Mouse (Mus musculus) erythroblast, embryonic 14.5 days (primary cell): ENCODE measurements around the gene Nhsl2. TPM values are rescaled to one million over a fixed set of nuclear protein-coding genes. Genes with fewer than 3 reads are reported as not detected.
A peak's percentile ranks its signal among the peaks of the same experiment; 100 is the strongest.
"Not testable (repeated sequence)": the region's sequence is repeated elsewhere in the genome, so short reads cannot be mapped to it uniquely, and the experiment has no call there.

Source experiments
- H3K27me3 ChIP-seq: 2 replicates; pipeline ENCODE4 v1.6.1; 2012; ENCODE audit warnings: inconsistent platforms; ENCODE audit not compliant: control insufficient read depth
- H3K36me3 ChIP-seq: 2 replicates; pipeline ENCODE4 v1.6.1; 2012; ENCODE audit warnings: mild to moderate bottlenecking, inconsistent platforms; ENCODE audit not compliant: control insufficient read depth
- H3K4me1 ChIP-seq: 2 replicates; pipeline ENCODE4 v1.6.1; 2012; ENCODE audit warnings: inconsistent platforms; ENCODE audit not compliant: control insufficient read depth
- H3K4me3 ChIP-seq: replicated peaks from 2 replicates; pipeline ENCODE3; 2012; ENCODE audit warnings: moderate library complexity, mild to moderate bottlenecking, inconsistent platforms
- H3K9me3 ChIP-seq: 2 replicates; pipeline ENCODE4 v1.6.1; 2012; ENCODE audit warnings: low read length, inconsistent platforms, mixed read lengths; ENCODE audit not compliant: control insufficient read depth
- GATA1 ChIP-seq: IDR thresholded peaks from 2 replicates; pipeline ENCODE4 v1.6.1; 2012; ENCODE audit warnings: low read length, inconsistent platforms, mixed read lengths
- TAL1 ChIP-seq: IDR thresholded peaks from 3 replicates; pipeline ENCODE4 v1.6.1; 2012; ENCODE audit warnings: low read length, inconsistent platforms, mixed read lengths
- polyA plus RNA-seq: library from polyadenylated mRNA; stranded (reverse); fragments of >175 nt; gene quantifications from 2 replicates; pipeline ENCODE4 v1.2.3, GENCODE M21; 2012

Gene Nhsl2
- polyA plus RNA-seq, 1 experiment, result not detected

- Histone ChIP-seq H3K4me1 (no peaks in the 10 kb centered on the region), H3K36me3 (no peaks in the 10 kb centered on the region), H3K9me3 (no peaks in the 10 kb centered on the region), H3K27me3 (peaks cover 22% of the 10 kb centered on the region), H3K4me3 (no peak overlapping the region)
- TF ChIP-seq GATA1 (no peak), TAL1 (no peak)
These were observed 245.3 kb downstream of the Nhsl2 start for GRCm38 (mm10) chrX:102094381-102094904.

DNA sequence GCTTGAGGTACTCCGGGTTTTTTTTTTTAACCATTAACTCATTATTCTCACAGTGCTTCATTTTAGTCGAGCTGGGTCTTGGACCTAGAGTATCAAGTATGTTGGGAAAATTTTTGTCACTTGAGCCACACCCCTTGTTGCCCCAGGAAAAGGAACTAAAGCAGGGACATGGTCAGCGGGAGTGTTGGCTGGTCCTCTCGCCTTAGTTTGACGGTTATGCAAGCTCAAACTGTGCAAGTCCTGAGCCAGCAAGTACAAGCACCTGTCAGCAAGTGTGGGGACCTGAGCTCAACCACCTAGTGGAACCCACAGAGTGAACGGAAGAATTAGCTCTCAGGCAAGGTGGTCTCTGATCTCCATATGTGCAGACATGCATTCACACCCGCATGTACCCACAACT lies 252.7 kb downstream of the Nhsl2 start:
- Histone ChIP-seq H3K36me3 (no peaks in the 10 kb centered on the region), H3K4me3 (no peak overlapping the region), H3K27me3 (0 out of 2 replicates have a peak, but pooled peaks cover 4% of the 10 kb centered on the region), H3K9me3 (no peaks in the 10 kb centered on the region), H3K4me1 (peaks cover 27% of the 10 kb centered on the region)
- TF ChIP-seq TAL1, result no peak
- TF ChIP-seq GATA1, result no peak

GRCm38 (mm10) chrX:102103830-102104229 lies 254.6 kb downstream of the Nhsl2 start:
- H3K4me1 ChIP-seq, result peaks cover 27% of the 10 kb centered on the region
- H3K27me3 ChIP-seq, H3K36me3 ChIP-seq, H3K9me3 ChIP-seq, H3K4me3 ChIP-seq: not testable (repeated sequence)

DNA sequence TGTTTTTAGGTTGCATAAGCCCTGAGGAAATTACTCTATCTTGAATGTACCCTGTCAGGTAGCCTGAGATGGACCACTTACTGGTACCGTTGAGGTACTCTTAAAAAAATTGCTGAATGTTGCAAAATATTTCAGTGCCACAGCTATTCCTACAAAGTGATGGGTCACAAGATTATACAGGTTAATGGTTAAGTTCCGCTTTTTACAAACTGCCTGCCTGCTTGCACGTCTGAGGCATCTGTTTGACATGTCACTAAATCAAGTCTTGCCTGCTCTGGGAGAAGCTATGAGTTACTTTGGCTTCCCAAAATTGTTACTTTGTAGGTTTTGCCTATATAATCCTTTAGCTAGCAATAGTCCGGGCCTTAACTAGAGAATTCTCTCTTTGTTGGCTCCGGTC lies 260.2 kb downstream of the Nhsl2 start:
- H3K36me3 ChIP-seq, H3K4me3 ChIP-seq, H3K9me3 ChIP-seq, H3K4me1 ChIP-seq: not testable (repeated sequence)
- H3K27me3 ChIP-seq, result peaks cover 27% of the 10 kb centered on the region

GRCm38 (mm10) chrX:102115676-102116075 lies 266.5 kb downstream of the Nhsl2 start:
- H3K4me3 ChIP-seq, result no peak overlapping the region
- TF ChIP-seq TAL1 (no peak), GATA1 (no peak)

DNA sequence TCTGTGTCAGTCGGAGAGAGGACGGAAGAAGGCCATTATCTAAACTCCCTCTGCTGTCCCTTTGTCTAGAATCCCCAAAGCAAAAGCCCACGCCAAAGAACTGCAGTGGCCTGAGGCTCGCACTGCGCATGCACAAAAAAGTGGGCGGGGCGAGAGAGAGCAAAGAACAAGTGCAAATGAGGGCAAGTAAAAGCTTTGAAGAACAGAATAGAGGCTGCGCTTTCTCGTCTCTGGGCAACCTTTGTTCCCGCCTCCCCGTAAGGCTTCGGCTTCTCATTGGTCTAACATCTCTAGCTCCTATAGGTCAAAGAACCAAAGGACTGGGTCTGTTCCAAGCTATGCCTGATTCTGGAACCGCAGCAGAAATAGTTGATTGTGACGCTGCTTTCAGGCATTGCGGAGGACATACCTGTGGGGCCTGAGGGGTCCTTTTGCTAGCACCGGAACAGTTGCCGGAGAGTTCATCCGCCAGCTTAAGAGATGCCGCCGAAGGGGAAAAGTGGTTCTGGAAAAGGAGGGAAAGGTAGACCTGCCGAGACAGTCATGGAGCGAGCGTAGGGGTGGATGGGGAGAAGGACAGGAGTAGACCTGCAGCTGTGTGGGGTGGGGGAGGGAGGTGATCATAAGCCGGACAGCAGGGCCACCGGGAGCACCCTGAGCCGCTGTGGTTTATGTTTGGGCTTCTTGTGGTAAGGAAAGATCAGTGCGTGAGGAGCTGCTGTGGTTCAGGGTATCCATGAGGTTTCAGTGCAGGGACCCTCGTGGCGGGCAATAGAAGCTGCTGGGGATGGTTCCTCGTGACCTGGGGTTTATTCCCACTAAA lies 270.1 kb downstream of the Nhsl2 start, which contains the start of gene Pin4:
Gene Pin4 (plus strand): TSS at position 406 of the 823 bp plus-strand sequence.
- peaks cover 16% of the 10 kb centered on the region for H3K4me1 ChIP-seq
- peak within 1 kb of the TSS; percentile 95 for H3K4me3 ChIP-seq
- H3K9me3 ChIP-seq, result no peaks in the 10 kb centered on the region
- TF ChIP-seq TAL1, result no peak
- no peak for TF ChIP-seq GATA1
- H3K27me3 ChIP-seq, result peaks cover 9% of the 10 kb centered on the region
- peaks cover 21% of the 10 kb centered on the region for H3K36me3 ChIP-seq

More at GRCm38 (mm10) chrX:102115676-102116075, 266.5 kb downstream of the Nhsl2 start:
- Histone ChIP-seq H3K36me3 (no peaks in the 10 kb centered on the region; the same call in 1 of the 2 replicates), H3K27me3 (peaks cover 22% of the 10 kb centered on the region), H3K9me3 (no peaks in the 10 kb centered on the region), H3K4me1 (peaks cover 13% of the 10 kb centered on the region)

DNA sequence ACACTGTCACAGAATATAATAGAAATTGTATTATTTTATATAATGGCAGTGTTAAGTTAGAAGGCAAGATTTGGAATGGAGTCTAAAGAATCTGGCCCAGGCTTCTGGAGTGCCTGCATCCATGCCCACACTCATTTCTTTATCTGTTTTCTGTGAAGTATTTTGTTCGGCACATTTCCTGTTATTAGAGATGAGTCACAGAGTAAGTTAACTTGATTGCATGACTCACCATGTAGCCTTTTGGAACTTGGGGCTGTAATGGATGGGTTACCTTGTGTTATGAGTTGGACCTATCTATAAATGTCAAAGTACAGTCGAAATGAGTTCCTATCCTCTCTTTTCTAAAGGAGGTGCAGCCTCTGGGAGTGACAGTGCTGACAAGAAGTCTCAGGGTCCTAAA lies 272.1 kb downstream of the Nhsl2 start:
- H3K27me3 ChIP-seq, result peaks cover 3% of the 10 kb centered on the region; the same call in 1 of the 2 replicates
- 0 out of 2 replicates have a peak, but pooled peaks cover 2% of the 10 kb centered on the region for H3K9me3 ChIP-seq
- H3K4me3 ChIP-seq, result no peak overlapping the region
- TF ChIP-seq GATA1, result no peak
- no peak for TF ChIP-seq TAL1
- peaks cover 16% of the 10 kb centered on the region for H3K4me1 ChIP-seq
- H3K36me3 ChIP-seq, result peaks cover 39% of the 10 kb centered on the region

DNA sequence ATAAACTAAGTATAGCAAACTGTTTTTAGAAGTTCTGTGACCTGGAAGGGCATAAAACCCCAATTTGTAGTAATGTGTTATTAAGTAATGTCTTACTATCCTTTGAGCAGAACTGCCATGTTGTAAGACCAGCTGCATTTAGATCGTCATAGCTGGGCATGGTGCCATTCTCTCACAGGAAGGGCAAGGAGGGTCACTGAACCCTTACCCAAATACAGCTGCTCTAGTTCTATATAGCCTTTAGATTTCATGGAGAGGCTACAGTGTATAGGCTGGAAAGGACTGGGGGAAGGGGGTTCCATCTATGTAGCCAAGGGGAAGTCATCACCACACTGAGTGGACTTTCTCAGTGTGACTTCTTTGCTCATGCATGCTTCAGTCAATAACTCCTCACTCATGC lies 292.0 kb downstream of the Nhsl2 start:
- H3K9me3 ChIP-seq, result no peaks in the 10 kb centered on the region
- H3K4me1 ChIP-seq, result no peaks in the 10 kb centered on the region
- H3K27me3 ChIP-seq, result no peaks in the 10 kb centered on the region
- TF ChIP-seq TAL1 (no peak), GATA1 (no peak)
- no peak overlapping the region for H3K4me3 ChIP-seq
- H3K36me3 ChIP-seq, result peaks cover 48% of the 10 kb centered on the region

Other genes with a start within 250 kb of the Nhsl2 start
- 0.14 and 0.38 TPM in 2 replicates for gene Ogt, start 209.3 kb upstream of the Nhsl2 start, polyA plus RNA-seq
- gene Cxcr3, start 115.1 kb upstream of the Nhsl2 start, polyA plus RNA-seq, result not detected in 2 replicates
- gene Gm4779, start 55.0 kb upstream of the Nhsl2 start, polyA plus RNA-seq, result 0.05 TPM in 1 of 2 replicates, not detected in the other
- not detected in 2 replicates for gene 8030474K03Rik, start 54.7 kb upstream of the Nhsl2 start, polyA plus RNA-seq
- gene Rtl5, start 221.9 kb downstream of the Nhsl2 start, polyA plus RNA-seq, result 0.04 TPM in 1 of 2 replicates, not detected in the other